Mouse (Mus musculus) layer of hippocampus, adult 9-10 months (tissue): Measurements from ENCODE around the gene Lbhd2.

Experiments
- DNase-seq: peaks from one replicate; pipeline ENCODE4 v3.0.0; 2022; ENCODE audit warnings: low spot score

Gene Lbhd2

DNA sequence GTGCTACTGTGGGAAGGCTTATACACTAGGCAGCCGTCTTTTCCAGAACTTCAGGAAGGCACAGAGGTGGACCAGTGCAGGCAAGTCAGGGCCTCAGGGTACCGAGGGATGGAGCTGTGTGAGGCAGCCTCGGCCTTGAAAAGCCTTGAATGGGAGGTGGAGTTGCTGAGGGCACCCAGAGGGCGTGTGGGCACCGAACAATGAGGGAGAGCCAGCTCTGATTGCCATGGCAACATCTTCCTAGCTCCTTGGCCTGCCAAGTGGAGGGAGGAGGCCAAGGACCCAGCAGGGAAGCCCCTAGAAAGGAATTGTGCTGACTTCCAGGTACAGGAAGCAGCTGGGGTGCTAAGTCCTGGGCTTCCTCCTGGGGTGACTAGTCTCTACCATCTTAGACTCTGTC, 3.0 kb downstream of the Lbhd2 start:
- DNase-seq: no peak

DNA sequence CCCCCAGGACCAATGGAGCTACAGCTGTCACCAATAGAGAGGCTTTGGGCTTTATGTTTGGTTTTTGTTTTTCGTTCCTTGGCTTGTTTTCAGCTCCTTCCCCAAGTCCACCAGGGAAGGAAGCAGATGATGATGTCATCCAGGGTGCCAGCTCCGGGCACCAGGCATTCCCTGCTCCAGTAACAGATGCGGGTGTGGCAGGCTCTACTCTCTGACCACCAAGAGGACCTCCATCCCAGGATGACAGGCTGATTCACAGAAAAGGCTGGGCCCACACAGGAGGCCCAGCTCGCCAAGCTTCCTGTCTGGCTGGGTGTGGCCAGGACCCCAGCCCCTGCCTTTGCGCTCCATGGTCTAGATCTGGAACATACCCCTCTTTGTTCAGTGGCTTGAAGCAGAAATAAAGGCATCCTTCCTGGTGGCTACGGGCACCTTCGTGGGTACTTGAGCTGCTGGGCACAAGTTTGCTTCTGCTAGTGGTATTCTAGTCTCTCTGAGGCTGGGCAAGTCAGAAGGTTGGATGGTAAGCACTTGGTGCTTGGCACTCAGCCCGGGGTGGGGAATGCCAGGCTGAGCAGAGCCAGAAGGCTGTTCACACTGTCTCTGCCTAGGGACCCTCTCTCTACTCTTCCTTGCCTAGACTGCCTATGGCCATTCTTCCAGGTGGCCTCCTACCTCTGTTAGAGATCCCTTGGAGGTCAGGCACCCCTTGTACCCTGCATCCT, 5.2 kb downstream of the Lbhd2 start:
- DNase-seq: no peak

GRCm38 (mm10) chr12:111412581-111413284, 6.1 kb downstream of the Lbhd2 start:
- no peak for DNase-seq

DNA sequence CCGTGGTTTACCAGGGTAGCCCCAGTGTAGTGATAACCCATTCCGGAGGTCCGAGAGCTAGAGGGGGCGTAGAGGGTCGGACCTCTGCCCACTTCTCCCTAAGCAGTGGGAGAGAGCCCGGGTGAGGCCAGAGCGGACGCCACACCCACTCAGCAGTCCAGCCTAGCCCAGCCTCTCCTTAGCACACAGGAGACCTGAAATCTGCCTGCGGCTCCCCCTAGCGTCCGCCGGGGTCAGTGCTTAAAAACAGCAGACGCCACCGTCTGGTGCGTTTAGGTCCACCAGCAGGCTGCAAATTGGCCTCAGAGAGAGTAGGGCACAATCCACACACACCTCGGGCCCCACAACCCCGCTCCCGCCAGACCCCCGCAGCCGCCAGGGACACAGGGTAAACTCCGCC, 6.7 kb downstream of the Lbhd2 start:
- peak; percentile 72 for DNase-seq

DNA sequence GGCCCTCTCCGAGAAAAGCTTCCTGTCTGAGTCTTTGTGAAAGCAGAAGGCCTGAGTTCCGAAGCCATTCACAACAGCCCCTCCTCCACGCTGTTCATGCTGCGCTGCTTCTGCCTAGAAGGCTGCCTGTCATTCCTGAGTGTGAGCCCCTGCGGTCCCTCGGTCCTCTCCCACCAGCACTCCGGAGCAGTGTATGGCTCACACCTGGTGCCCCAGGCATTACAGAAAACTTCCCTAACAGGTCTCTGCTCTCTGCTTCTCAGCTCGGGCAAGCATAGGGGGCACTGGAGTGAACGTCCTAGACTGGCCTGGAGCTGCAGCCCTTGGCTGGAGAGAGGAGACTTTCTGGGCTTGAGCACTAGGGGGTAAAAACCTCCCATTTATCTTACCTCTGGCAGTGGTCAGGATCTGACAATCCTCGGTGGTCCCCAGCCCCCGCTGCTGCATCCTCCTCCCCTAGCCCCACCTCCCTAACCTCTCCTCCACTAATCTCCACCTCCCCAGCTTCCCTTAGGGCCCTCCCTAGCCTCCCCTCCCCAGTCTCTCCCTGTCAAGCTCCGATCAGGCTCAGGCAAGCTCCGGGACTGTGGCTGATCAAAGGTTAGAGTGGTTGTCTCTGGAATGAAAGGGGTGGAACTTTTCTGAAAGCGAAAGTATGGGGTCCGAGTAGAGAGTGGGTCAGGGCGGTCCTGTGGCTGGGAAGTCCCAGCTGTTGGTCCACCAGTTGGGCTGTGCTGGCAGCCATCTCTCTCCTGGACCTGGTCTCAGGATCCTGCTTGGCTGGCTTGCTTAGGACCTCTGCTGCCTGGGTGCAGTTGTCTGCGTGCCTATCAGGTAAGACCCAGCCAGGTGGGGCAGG, 10.5 kb downstream of the Lbhd2 start, which contains the start of gene Exoc3l4:
Gene Exoc3l4 (plus strand): TSS at position 97 of the 859 bp plus-strand sequence.
- no peak for DNase-seq

DNA sequence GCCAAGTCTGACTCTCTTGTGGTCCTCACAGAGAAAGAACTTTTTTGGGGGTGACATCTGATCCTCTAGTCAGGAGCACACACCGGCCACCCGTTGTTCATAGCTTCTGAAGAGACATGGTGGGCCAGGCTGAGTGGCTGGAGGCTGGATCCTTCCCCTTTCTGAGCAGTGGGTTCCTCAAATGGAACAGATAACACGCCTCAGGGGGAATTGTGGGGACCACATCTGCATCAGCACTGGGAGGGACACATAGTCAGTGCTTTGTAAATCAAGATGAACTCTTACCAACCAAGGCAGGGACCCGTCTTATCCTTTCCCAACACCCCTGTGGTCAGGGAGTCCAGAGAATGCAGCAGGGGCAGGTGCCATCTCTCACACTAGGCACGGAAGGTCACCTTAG, 13.3 kb downstream of the Lbhd2 start:
- no peak for DNase-seq

DNA sequence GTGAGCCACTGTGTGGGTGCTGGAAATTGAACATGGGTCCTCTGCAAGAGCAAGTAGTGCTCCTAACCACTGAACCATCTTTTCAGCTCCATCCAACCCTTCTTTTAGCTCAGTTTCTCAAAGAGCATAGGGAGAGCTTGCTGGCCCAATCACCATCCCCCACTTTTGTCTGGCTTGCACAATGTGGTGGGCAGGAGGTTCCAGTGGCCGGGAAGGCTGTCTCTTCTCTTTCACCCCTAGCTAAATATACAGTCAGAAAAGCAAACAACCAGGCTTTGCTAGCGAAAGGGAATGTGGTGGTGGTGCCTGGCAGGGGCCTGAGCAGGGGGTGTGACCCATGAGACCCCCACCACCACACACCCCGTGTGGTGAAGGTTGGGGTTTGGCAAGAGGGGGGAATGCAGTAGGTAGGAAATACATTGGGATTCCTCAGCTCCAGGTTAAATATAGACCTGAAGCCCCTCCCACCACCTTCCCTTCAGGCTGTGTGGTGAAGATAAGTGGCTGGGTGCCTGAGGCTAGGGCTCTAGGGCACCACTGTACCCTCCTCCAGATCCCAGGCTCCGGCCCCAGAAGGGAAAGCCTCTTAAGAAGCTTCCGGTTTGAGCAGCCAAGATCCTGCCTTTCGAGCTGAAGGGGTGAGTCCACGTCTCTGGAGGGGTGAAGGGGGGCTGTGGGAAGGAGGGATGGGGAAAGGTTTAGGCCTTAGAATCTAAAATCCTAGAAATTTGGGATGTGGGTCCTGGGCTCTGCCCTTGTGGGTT, 14.5 kb downstream of the Lbhd2 start:
- no peak for DNase-seq

- DNase-seq: no peak
Measured at GRCm38 (mm10) chr12:111422852-111423251, 16.2 kb downstream of the Lbhd2 start.

GRCm38 (mm10) chr12:111423570-111424129, 17.0 kb downstream of the Lbhd2 start:
- DNase-seq: no peak

DNA sequence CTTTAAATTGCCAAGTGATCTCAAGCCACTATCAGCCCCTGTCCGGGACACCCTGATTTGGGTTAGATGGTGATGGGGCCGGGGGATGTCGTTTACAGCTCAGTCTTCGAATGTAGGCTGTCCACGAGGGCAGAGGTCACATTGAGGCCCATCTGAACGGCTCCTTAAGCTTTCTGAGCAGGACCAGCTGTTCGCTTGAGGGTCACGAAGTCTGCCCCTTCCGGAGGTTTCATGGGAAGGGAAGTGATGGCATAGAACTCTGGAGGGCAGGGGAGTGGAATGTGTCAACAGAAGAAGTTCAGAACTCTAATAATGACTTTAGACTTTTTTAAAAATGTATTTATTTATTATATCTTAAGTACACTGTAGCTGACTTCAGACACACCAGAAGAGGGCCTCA, 17.9 kb downstream of the Lbhd2 start:
- DNase-seq: no peak

- peak; percentile 64 for DNase-seq
Measured at GRCm38 (mm10) chr12:111425258-111425657, 18.6 kb downstream of the Lbhd2 start.

DNA sequence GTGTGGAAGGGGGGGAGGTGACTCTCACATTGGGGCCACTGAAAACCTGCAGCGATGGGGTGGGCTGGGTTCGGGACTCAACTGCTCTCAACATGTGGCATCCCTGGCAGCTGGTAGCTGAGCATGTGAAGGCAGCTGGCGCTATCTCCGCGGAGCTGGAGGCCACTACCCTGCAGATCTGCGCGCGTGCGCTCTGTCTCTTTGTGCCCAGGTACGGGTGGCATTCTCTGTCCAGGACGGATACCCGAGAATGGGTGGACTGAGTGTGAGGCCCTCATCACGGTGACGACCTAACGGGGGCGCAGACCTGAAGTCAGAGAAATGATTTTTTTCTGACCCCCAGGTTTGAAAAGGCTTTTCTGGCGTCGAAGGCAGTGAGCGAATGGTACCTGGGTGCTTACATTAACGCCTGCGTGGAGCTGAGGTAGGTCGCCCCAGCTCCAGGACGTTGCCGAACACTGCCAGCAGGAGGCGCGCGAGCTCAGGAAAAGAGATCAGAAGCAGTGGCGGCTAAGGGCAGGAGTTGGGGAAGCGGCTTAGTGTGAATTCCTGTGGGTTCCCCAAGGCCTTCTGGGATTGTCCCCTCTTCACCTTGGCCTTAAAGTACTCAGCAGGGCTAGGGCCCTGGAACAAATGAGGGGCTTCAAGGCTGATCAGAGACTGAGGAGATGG, 19.3 kb downstream of the Lbhd2 start:
- DNase-seq: peak; percentile 95

- no peak for DNase-seq
Measured at GRCm38 (mm10) chr12:111427438-111428113, 21.0 kb downstream of the Lbhd2 start.

GRCm38 (mm10) chr12:111428364-111428763, 21.8 kb downstream of the Lbhd2 start:
- no peak for DNase-seq

DNA sequence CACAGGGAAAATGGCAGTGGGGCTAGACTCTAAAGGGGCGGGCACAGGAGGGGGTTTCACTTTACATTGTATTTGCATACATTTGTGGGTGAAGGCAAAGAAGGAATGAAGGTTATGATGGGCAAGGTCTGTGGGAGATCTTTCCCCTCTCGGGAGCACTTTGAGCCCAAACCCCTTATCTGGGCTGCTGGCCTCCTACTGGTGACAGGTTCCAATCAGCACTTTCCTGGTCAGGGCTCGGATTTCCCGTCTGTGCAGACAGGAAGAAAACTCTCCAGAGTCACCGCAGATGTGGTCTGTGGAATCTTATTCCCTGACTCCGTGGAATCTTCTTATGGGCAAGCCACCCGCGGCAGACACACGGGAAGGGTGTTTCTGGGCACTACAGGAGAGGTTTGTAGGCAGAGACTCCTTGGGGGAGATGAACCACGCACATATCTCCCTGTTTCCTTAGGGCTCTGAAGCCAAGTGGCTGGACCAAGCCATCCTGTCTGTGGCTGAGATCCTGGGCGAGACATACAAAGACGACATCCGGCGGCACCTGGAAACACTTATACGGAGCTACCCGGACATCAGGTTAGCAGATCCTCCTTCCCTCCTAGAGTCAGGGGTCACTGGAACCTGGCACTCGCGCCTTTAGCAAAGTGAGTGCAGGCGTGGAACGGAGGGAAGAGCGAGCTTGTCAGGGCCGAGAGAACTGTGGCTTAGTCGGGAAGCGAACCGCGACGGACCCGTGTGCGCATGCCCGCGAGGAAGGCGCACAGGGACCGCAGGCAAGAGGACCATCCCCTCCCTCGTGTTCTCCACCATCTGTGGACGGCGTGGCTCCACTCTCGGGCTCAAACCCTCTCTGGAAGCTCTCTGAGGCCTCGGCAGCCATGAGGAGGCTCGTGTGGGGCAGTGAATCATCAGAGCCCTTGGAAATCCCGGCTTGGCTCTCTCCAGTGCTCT, 22.6 kb downstream of the Lbhd2 start:
- no peak for DNase-seq

DNA sequence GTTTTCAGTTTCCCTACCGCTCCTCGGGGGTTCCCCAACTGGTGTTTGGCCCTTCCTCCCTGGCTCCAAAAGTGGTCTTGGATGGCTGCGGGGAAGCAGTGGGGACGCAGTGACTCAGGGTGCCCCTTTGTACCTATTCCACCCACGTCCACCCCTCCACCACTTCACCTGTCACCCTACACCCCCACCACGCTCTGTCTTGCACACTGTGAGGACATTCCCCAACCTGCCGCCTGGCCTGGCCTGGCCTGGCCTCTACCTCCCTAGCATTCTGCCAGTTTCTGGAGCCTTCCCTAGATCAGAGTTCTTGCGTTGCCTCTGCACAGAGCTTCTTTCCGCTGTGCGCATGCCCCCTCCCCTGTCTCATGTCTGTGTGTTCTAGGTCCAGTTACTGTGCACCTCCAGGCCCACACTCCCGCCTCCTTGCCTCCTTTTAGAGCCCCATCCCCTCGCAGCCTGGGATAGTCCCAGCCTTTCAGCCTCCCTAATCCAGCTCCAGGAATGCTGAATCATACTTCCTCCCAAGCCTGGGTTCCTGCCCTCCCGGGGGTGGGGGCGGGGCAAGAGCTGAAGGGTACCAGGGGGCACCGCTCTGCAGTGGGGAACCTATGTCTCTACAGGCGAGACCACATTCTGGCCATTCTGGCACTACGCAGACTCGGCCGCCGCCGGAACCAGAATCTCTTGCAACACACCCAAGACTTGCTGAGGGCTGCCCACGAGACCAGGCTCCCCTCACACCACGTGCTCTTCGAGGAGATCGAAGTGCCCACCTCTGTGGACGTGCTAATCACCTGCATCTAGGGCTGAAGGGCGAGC, 23.6 kb downstream of the Lbhd2 start:
- DNase-seq: no peak

DNA sequence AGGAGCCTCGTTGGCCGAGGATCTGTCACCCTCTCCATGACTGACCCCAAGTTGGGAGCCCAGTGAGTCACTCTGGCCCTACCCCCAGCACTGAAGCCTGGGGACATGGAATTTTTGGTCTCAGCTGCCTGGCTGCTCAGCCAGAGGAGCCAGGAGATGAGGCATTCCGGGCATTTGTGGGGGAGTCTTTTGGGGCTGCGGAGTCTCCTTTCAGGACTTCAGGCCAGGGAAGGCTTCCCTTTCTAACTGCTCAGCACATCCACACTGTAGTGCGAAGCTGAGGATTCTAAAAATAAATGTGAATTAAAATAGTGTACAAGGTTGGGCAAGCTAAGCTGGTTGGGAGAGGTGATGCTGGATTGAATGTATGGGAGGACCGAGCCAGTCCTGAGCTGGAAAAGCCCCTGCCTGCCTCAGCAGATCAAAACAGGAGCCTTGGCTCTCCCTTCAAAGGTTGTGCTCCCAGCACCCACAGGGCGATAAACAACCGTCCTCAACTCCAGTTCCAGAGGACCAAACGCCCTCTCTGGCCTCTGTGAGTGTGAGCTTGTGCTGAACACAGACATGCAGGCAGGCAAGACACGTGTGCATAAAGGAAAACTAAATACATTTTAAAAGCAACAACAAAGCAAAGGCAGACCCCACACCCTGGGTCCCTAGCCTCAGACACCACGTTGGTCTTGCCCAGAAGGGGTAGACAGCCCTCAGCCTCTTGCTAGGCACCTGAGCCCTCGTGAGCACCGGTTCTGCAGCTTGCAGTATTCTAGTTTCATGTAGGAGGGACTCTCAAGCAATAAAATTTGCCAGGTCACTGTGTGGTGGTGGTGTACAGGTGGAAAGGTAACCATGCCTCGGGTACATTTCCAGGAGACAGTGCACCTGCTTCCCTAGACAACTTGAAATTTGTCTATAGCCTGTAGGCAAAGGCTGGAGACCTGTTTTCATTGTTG, 24.5 kb downstream of the Lbhd2 start:
- DNase-seq: no peak
